Mouse (Mus musculus) Muller cell, postnatal 12 days (primary cell): ENCODE data around the gene Ptma.
A peak's percentile ranks its signal among the peaks of the same experiment; 100 is the strongest.
"Not testable (repeated sequence)": the region's sequence is repeated elsewhere in the genome, so short reads cannot be mapped to it uniquely, and the experiment has no call there.

ENCODE experiments used
- DNase-seq: peaks from one replicate; pipeline ENCODE4 v3.0.0-alpha.2; 2015; ENCODE audit errors: inconsistent ontology term

Gene Ptma

GRCm38 (mm10) chr1:86526116-86526788 is at the start of gene Ptma:
TSS of gene Ptma (plus strand) at chr1:86526726.
- peak; percentile 100 for DNase-seq

DNA sequence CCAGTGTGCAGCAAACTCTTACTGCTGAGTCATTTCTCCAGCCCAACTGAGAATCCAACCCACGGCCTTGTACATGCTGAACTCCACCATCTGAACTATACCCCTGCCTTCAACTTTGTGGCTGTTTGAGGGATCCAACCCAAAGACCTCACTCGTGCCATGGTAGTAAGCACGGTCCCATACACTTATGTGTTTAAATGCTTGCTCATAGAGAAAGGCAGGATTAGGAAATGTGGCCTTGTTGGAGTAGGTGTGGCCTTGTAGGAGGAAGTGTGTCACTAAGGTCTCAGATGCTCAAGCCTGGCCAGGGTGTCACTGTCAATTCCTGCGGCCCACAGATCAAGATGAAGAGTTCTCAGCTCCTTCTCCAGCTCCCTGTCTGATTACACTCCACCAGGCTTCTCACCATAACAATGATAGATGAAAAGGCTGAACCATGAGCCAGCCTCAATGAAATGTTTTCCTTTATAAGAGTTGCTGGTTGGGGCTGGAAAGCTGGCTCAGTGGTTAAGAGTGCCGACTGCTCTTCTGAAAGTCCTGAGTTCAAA is 48.7 kb upstream of the Ptma start:
- DNase-seq = no peak

- DNase-seq = no peak
These were observed 47.3 kb upstream of the Ptma start for GRCm38 (mm10) chr1:86479099-86479825.

- DNase-seq = no peak
These were observed 46.2 kb upstream of the Ptma start for GRCm38 (mm10) chr1:86480288-86480687.

- no peak for DNase-seq
These were observed 45.6 kb upstream of the Ptma start for GRCm38 (mm10) chr1:86480735-86481447.

GRCm38 (mm10) chr1:86481468-86481867 is 45.1 kb upstream of the Ptma start:
- DNase-seq = no peak

DNA sequence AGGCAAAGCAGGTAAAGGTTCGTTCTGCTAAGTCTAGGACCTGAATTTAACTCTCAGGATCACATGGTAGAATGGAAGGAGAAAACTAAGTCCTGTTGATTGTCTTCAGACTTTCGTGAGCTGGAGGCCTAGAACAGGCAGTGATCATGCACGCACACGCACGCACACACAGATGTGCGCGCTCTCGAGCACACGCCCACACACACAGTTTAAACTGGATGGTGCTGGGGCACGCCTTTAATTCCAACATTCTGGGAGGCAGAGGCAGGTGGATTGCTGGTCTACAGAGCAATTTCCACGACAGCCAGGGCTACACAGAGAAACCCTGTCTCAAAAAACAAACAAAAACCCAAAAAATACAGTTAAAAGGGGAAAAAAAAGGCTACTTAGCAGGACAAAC is 44.2 kb upstream of the Ptma start:
- DNase-seq = no peak

DNA sequence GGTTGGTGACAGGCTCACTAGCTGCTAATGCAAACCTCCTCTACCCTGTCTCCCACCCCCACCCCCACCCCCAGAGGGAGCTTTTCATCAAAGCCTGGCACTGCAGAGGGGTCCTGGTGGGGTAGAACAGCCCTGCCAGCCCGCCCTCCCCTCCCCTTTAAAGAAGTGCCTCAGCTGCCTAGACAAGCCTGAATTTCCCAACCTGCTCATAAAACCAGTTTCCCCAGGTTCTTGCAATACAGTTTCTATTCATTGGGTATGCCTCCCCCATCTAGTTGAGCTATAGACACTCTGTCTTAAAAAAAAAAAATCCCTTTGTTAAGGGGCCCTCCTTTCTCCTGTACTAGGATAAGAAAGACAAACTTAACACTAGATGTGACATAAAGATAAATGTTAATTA is 43.8 kb upstream of the Ptma start:
- DNase-seq = no peak

DNA sequence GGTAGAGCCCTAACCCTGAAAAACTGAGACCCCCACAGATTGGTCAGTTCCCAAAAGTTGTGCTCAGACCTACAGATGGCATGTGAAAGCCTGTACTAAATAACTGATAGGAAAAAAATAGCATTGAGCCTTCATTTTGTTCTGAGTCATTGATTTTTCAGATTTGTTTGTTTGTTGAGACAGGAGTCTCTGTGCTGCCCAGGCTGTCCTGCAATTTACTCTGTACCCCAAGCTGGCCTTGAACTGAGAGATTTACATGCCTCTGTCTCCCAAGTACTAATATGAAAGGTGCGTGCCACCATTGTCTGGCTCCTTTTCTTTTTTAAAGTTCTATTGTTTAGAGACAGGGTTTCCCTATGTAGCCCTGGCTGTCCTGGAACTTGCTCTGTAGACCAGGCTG is 41.2 kb upstream of the Ptma start:
- DNase-seq = no peak

GRCm38 (mm10) chr1:86485858-86486257 is 40.7 kb upstream of the Ptma start:
- not testable (repeated sequence) for DNase-seq

DNA sequence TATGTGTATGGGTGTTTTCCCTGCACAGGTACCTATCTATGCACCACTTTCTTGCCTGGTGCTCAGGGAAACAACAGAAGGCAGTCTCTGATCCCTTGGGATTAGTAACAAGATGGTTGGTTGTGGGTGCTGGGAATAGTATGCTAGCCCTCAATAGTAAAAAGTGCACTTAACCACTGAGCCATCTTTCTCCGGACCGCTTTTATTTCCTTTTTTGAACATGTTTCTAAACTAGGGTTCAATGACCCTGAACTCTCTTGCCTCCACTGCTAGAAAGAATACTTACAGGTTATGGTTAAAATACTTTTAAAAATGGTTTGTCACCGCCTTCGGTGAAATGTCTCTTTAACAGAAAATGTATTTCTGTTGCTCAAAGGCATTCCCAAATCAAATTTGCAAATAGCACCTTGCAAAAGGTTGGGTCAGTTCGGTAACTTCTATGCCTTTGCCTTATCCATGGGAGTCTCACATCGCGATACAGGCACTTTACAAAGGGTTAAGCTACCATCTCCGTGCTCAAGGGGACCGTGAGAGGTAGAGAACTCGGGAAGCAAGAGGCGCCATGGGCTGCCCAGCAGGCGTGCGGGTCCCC is 39.7 kb upstream of the Ptma start:
- DNase-seq = no peak

DNA sequence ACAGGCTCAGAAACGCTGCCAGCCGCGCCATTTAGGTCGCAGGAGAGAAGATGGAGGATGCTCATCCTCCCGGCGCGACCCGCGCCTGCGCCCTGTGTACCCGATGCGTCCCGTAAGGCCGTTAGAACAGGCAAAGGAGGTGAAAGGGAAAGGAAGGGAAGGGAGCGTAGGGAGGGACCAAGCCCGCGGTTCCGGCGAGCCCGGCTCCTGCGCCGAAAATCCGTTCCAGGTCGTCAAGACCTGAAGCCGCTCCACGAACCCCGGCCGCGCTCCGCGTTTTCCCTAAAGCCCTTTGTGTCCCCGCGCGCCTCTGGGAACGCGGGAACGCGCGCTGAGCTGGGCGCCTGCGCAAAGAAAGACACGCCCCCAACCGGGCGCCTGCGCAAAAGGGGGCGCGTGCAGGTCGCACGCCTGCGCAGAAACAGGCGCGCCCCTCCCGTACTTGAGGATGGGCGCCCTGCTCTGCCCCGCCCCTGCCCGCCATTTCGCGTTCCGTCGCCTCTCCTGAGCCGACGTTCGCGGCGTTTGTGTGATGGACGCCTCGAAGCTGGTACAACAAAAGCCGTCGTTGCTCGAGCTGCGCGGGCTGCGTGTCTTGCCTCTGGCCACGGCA is 39.1 kb upstream of the Ptma start:
- DNase-seq = peak; percentile 100

DNA sequence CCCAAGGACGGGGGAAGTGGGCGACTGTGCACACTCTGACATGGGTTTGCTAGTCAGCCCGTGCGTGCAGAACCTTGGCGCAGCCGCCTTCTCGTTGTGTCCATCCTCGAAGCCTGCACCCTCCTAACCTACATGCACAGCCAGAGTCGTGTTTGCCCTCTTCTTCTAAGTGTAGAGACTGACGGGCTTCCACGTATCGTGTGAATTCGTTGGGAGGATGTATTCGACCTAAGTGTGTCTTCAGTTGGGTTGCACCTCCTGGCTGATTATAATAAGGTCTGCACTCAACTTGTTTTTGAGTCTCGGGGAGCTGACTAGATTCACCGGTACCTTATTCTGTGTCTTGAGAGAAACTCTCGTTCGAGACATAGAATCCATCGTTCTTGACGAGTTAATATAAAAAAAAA is 38.6 kb upstream of the Ptma start:
- DNase-seq = no peak

GRCm38 (mm10) chr1:86488326-86488725 is 38.2 kb upstream of the Ptma start:
- DNase-seq = no peak

GRCm38 (mm10) chr1:86488774-86489173 is 37.8 kb upstream of the Ptma start:
- no peak for DNase-seq

- no peak for DNase-seq
These were observed 36.6 kb upstream of the Ptma start for GRCm38 (mm10) chr1:86489901-86490300.

- no peak for DNase-seq
These were observed 35.8 kb upstream of the Ptma start for GRCm38 (mm10) chr1:86490697-86491096.

DNA sequence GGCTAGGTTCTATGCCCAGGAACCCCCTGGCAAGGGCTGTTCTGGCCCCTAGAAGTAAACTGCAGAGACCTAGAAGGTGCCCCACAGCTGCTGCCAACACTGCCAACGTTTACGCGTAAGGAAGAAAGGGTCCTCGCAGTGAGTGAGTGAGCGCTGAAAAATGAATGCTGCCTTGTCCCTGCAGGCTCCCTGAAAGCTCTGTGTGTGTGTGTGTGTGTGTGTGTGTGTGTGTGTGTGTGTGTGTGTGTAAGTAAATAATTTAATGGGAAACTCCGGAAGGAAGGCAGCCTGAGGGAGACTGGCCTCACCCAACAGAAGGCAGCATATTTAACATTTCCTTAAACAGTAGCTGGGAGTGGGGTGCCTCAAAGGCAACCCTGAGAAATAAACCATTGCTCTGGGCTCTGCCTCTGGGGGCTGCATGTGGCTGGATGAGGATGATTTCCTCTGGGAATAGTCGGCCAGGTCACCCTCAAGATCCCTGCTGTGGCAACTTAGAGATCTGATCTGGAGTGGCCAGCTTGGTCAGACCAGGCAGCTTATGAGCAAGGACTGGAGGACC is 34.9 kb upstream of the Ptma start:
- no peak for DNase-seq

DNA sequence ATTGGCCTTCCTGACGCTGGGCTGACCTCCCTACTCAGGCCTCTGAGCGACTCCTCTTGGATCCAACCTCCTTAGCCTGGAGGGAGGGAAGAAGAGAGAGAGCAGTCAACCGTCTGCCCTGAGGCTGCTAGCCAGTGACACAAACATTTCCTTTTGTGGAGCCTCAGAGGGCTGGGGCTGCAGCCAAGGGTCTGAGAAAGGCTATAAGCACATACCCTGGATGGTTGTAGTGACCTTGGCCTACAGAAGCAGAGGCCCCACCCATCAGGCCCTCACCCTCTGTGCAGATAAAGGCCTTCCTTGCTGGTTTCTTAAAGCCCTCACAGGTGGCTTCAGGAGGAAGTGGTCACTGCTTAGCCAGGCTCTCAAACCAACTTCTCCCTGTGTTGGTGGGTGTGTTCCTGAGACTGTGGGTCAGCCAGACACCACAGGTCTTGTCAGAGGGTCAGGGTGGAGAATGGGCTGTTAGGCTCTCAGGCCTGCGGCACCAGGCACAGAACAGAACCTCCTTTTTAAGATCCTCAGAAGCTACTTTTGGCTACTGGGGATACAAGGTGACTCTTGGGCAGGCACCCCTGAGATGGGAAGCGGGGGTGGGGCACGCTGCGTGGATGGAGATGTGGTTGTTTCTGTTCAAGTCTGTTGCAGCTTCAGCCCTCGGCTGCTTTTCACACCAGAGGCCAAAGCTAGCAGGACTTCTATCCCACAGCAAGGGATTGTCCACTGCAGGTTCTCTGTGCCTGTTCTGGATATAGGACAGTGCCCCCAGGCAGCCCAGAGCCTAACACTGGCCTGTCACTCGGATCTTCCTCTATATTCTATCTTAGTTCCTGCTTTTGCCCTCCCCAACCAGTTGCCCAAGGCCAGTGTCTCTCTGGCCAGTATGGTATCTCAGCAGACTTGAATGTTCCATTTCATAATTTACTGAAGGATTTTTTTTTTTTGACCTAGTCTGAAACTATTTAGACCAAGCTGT is 34.1 kb upstream of the Ptma start:
- DNase-seq = peak; percentile 51

DNA sequence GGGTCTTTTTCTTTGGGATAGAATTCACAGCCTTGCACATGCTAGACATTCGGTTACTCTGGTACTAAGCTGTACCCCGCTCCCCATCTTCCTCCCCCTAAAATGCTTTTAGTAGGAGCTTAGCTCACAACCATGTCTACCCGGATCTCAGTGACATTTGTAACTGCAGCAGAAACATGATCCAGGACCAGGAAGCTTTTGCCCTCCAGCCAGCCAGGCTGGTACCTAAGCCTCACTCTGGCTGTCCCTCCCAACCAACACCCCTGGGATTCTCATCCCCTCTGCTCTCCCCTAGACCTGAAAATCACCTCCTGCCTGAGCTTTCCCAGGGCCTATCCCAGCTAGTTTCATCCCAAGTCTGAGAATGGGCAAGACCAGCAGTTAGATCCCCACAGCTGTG is 32.7 kb upstream of the Ptma start:
- no peak for DNase-seq
